Mouse (Mus musculus): ENCODE data around the gene Ctdspl.

DNA sequence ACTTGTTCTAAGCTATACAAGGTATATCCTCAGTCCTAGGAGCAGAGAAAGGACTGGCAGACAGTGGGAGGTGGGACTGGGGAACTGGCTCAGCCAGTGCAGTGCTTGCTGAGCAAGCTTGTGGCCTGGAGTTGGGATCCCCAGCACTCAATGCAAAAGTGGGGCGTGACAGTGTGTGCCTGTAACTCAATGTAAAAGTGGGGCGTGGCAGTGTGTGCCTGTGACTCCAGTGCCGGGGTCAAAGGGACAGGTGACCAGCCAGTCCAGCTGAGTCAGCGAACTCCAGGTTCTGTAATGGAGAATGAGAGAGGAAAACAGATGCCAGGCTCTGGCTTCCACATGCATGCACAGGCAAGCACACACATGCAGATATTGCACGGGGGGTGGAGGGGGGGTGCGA lies 69.3 kb downstream of the Ctdspl start:
- TF ChIP-seq CTCF (IDR thresholded peaks at IDR 0.05; ENCODE audit: insufficient read depth, low read length) = no peak
- TF ChIP-seq POLR2A (IDR thresholded peaks at IDR 0.05; ENCODE audit: borderline replicate concordance, extremely low read depth, low read depth, low read length) = no peak

Data from lung, adult 2 months (tissue).